Mouse (Mus musculus) erythroblast, embryonic 14.5 days (primary cell): ENCODE measurements around the gene Cttnbp2nl.

ENCODE experiments used
- GATA1 ChIP-seq: IDR thresholded peaks from 2 replicates; pipeline ENCODE4 v1.6.1; 2012; ENCODE audit warnings: low read length, inconsistent platforms, mixed read lengths
- TAL1 ChIP-seq: IDR thresholded peaks from 3 replicates; pipeline ENCODE4 v1.6.1; 2012; ENCODE audit warnings: low read length, inconsistent platforms, mixed read lengths

- TF ChIP-seq GATA1 (no peak), TAL1 (no peak)
These were observed 3.1 kb downstream of the Cttnbp2nl start for GRCm38 (mm10) chr3:105049848-105050247.
